Comparison of ENCODE assay signal across 8 mouse cellular contexts in genomic region chr11:76216049-76216540, GRCm38 (mm10). TPM values are rescaled to one million over a fixed set of nuclear protein-coding genes. Genes with fewer than 3 reads are reported as not detected.
DNase-seq lines count a peak whose midpoint lies in the region; ATAC-seq and TF ChIP-seq lines count a peak whose summit lies in the region.

No protein-coding gene starts in this region.

- H3K27me3 ChIP-seq in heart, embryonic 11.5 days (ENCODE audit: control insufficient read depth, insufficient read depth, low read length) = no peaks in the 10 kb centered on the region
- H3K27me3 ChIP-seq in E14TG2a.4 (ENCODE audit: insufficient read depth, low read length) = no peaks in the 10 kb centered on the region
- no peaks in the 10 kb centered on the region for H3K27me3 ChIP-seq in hindbrain, embryonic 11.5 days (ENCODE audit: control insufficient read depth, insufficient read depth, low read length)

- no peak for DNase-seq in heart, postnatal 36 days
- DNase-seq in hindbrain, embryonic 11.5 days (ENCODE audit: low spot score) = no peak
- DNase-seq in left cerebral cortex, adult 11 months (ENCODE audit: low spot score) = no peak
- no peak for DNase-seq in spleen, adult 18-20 months

- intact Hi-C loops in heart, postnatal 36 days (cut with DNase I) = loop anchor here (2.0 kb wide), 2 partner anchors 27 to 37 kb away; partner anchors contain the start of genes Fam57a, Glod4, Mrm3 and Vps53

- no peak overlapping the region for H3K27ac ChIP-seq in heart, embryonic 11.5 days (ENCODE audit: low read depth, low read length)
- no peak overlapping the region for H3K27ac ChIP-seq in hindbrain, embryonic 11.5 days (ENCODE audit: low read depth, low read length)
- H3K27ac ChIP-seq in macrophage = no peak overlapping the region

- H3K4me1 ChIP-seq in heart, embryonic 11.5 days (ENCODE audit: control insufficient read depth, insufficient read depth, low read length) = peaks cover 5% of the 10 kb centered on the region
- peaks cover 53% of the 10 kb centered on the region for H3K4me1 ChIP-seq in E14TG2a.4 (replicated peaks; ENCODE audit: low read depth, low read length)
- H3K4me1 ChIP-seq in hindbrain, embryonic 11.5 days (replicated peaks; ENCODE audit: control insufficient read depth, insufficient read depth, low read length) = no peaks in the 10 kb centered on the region; the same call in 1 of the 2 replicates

- H3K9ac ChIP-seq in heart, embryonic 11.5 days (ENCODE audit: low read depth, low read length) = no peak overlapping the region
- no peak overlapping the region; the same call in 1 of the 2 replicates for H3K9ac ChIP-seq in hindbrain, embryonic 11.5 days (ENCODE audit: low read depth, low read length)

- H3K36me3 ChIP-seq in heart, embryonic 11.5 days (ENCODE audit: control insufficient read depth, insufficient read depth, low read length) = peaks cover 19% of the 10 kb centered on the region
- H3K36me3 ChIP-seq in E14TG2a.4 (ENCODE audit: insufficient read depth, low read length) (peaks cover 77% of the 10 kb centered on the region), macrophage (ENCODE audit: inconsistent target) (peaks cover 17% of the 10 kb centered on the region)
- H3K36me3 ChIP-seq in hindbrain, embryonic 11.5 days (ENCODE audit: control insufficient read depth, insufficient read depth, low read length) = peaks cover 11% of the 10 kb centered on the region; the same call in 1 of the 2 replicates

- peak overlapping the region; percentile 82 for H3K4me3 ChIP-seq in heart, embryonic 11.5 days (ENCODE audit: low read depth, low read length)
- H3K4me3 ChIP-seq in E14TG2a.4 (replicated peaks; ENCODE audit: low read length) = peak overlapping the region; percentile 96
- peak overlapping the region; percentile 70 for H3K4me3 ChIP-seq in hindbrain, embryonic 11.5 days (ENCODE audit: low read depth, low read length)
- H3K4me3 ChIP-seq in macrophage (ENCODE audit: inconsistent target) = peak overlapping the region; percentile 78; the same call in 1 of the 2 replicates

- H3K9me3 ChIP-seq in heart, embryonic 11.5 days (replicated peaks; ENCODE audit: control insufficient read depth, low read length) = no peaks in the 10 kb centered on the region
- no peaks in the 10 kb centered on the region for H3K9me3 ChIP-seq in E14TG2a.4 (ENCODE audit: low read length)
- H3K9me3 ChIP-seq in hindbrain, embryonic 11.5 days (ENCODE audit: control insufficient read depth, low read length) = no peaks in the 10 kb centered on the region

- no peak for ATAC-seq in heart, embryonic 11.5 days (replicated peaks; ENCODE audit: insufficient number of reproducible peaks, low FRiP score, low TSS enrichment)
- ATAC-seq in hindbrain, embryonic 11.5 days (ENCODE audit: low FRiP score) = no peak
- ATAC-seq in granulocyte monocyte progenitor cell, adult 5-6 weeks (replicated peaks; ENCODE audit: poor library complexity, severe bottlenecking) = no peak

- TF ChIP-seq CTCF in E14TG2a.4 (conservative IDR thresholded peaks at IDR 0.05; ENCODE audit: low read length) = no peak

- H3K4me2 ChIP-seq in heart, embryonic 11.5 days = peak overlapping the region; percentile 79
- peak overlapping the region; percentile 55; the same call in 1 of the 2 replicates for H3K4me2 ChIP-seq in hindbrain, embryonic 11.5 days (replicated peaks; ENCODE audit: low read depth, low read length)

- no peaks in the 10 kb centered on the region for H3K79me2 ChIP-seq in macrophage (ENCODE audit: inconsistent target)

- 92% methylated on average over 5 of the region's 5 CpGs for WGBS in heart, embryonic 11.5 days (ENCODE audit: insufficient replicate concordance)
- 95% methylated on average over 5 of the region's 5 CpGs for WGBS in hindbrain, embryonic 11.5 days
- 81% methylated on average over 5 of the region's 5 CpGs for WGBS in macrophage (ENCODE audit: missing documents)

RNA-seq across cellular contexts. Expression of gene Dbil5, which starts 1.3 kb away (rescaled TPM):
- polyA plus RNA-seq in heart, embryonic 11.5 days (2014; fragmentation: Nextera tagmentation; extraction: Ambion mirVana) = 0.99 and 1.3 TPM in 2 replicates
- total RNA-seq in heart, postnatal 36 days (2021) = under 1 TPM in 1 of 2 experiments, not detected in 1; 0.49 TPM
- 0.66 TPM in 1 of 2 replicates, not detected in the other for polyA plus RNA-seq in hindbrain, embryonic 11.5 days (2014; fragmentation: Nextera tagmentation; extraction: Ambion mirVana)
- total RNA-seq in macrophage (2018; cell fraction: chromatin; rRNA removed) = 1 to 10 TPM in 1 of 26 experiments, not detected in 25; 1.8 TPM
- total RNA-seq in macrophage (2018; cell fraction: cytosol; rRNA removed) = under 1 TPM in 17 of 26 experiments, not detected in 9; 0.19 to 0.99 (median 0.47) TPM
- not detected for total RNA-seq in macrophage (2018; cell fraction: nucleus; rRNA removed)
- not detected in 3 replicates for polyA plus RNA-seq in macrophage (2018)
- not detected in 2 replicates for total RNA-seq in granulocyte monocyte progenitor cell, adult 5-6 weeks (2014; fragmentation: Nextera tagmentation)
- total RNA-seq in granulocyte monocyte progenitor cell, adult 5-6 weeks (2017) = not detected in 2 replicates

RNA-seq across cellular contexts. Expression of gene Gemin4, which starts 1.4 kb away (rescaled TPM):
- polyA plus RNA-seq in heart, embryonic 11.5 days (2014; fragmentation: Nextera tagmentation; extraction: Ambion mirVana) = 25.8 and 34.8 TPM in 2 replicates
- 1 to 10 TPM; 2.3 to 4.5 TPM for total RNA-seq in heart, postnatal 36 days (2021)
- 31.4 and 36.8 TPM in 2 replicates for polyA plus RNA-seq in hindbrain, embryonic 11.5 days (2014; fragmentation: Nextera tagmentation; extraction: Ambion mirVana)
- 10 to 100 TPM in 4 of 26 experiments, 1 to 10 TPM in 15, under 1 TPM in 6, not detected in 1; 0.44 to 14.6 (median 2.6) TPM for total RNA-seq in macrophage (2018; cell fraction: chromatin; rRNA removed)
- total RNA-seq in macrophage (2018; cell fraction: cytosol; rRNA removed) = 10 to 100 TPM in 1 of 26 experiments, 1 to 10 TPM in 25; 1.6 to 11.1 (median 3.3) TPM
- 10 to 100 TPM in 2 of 26 experiments, 1 to 10 TPM in 23, not detected in 1; 1.1 to 14.3 (median 2.4) TPM for total RNA-seq in macrophage (2018; cell fraction: nucleus; rRNA removed)
- 3.1 to 12.0 TPM (median 3.1 TPM) in 3 replicates for polyA plus RNA-seq in macrophage (2018)
- 21.6 and 21.9 TPM in 2 replicates for total RNA-seq in granulocyte monocyte progenitor cell, adult 5-6 weeks (2014; fragmentation: Nextera tagmentation)
- 18.2 and 19.1 TPM in 2 replicates for total RNA-seq in granulocyte monocyte progenitor cell, adult 5-6 weeks (2017)

RNA-seq across cellular contexts. Expression of gene Mrm3, which starts 27.4 kb away (rescaled TPM):
- polyA plus RNA-seq in heart, embryonic 11.5 days (2014; fragmentation: Nextera tagmentation; extraction: Ambion mirVana) = 21.1 and 21.6 TPM in 2 replicates
- total RNA-seq in heart, postnatal 36 days (2021) = 10 to 100 TPM; 20.5 to 27.9 TPM
- 21.9 and 22.4 TPM in 2 replicates for polyA plus RNA-seq in hindbrain, embryonic 11.5 days (2014; fragmentation: Nextera tagmentation; extraction: Ambion mirVana)
- 10 to 100 TPM in 2 of 26 experiments, 1 to 10 TPM in 23, not detected in 1; 1.1 to 11.3 (median 4.1) TPM for total RNA-seq in macrophage (2018; cell fraction: chromatin; rRNA removed)
- total RNA-seq in macrophage (2018; cell fraction: cytosol; rRNA removed) = 1 to 10 TPM; 1.4 to 6.2 (median 3.9) TPM
- 10 to 100 TPM in 2 of 26 experiments, 1 to 10 TPM in 22, under 1 TPM in 2; 0.69 to 14.2 (median 2.4) TPM for total RNA-seq in macrophage (2018; cell fraction: nucleus; rRNA removed)
- 3.0 to 9.3 TPM (median 4.1 TPM) in 3 replicates for polyA plus RNA-seq in macrophage (2018)
- total RNA-seq in granulocyte monocyte progenitor cell, adult 5-6 weeks (2014; fragmentation: Nextera tagmentation) = 19.7 and 26.3 TPM in 2 replicates
- total RNA-seq in granulocyte monocyte progenitor cell, adult 5-6 weeks (2017) = 28.5 and 30.5 TPM in 2 replicates

RNA-seq across cellular contexts. Expression of gene Glod4, which starts 27.4 kb away (rescaled TPM):
- 128 TPM in 2 replicates for polyA plus RNA-seq in heart, embryonic 11.5 days (2014; fragmentation: Nextera tagmentation; extraction: Ambion mirVana)
- total RNA-seq in heart, postnatal 36 days (2021) = 10 to 100 TPM; 39.4 to 40.1 TPM
- 132 and 140 TPM in 2 replicates for polyA plus RNA-seq in hindbrain, embryonic 11.5 days (2014; fragmentation: Nextera tagmentation; extraction: Ambion mirVana)
- 10 to 100 TPM in 16 of 26 experiments, 1 to 10 TPM in 10; 2.9 to 26.9 (median 12.6) TPM for total RNA-seq in macrophage (2018; cell fraction: chromatin; rRNA removed)
- total RNA-seq in macrophage (2018; cell fraction: cytosol; rRNA removed) = 10 to 100 TPM; 27.9 to 51.3 (median 38.2) TPM
- 10 to 100 TPM in 21 of 26 experiments, 1 to 10 TPM in 5; 5.9 to 27.3 (median 13.1) TPM for total RNA-seq in macrophage (2018; cell fraction: nucleus; rRNA removed)
- polyA plus RNA-seq in macrophage (2018) = 50.3 to 72.9 TPM (median 66.8 TPM) in 3 replicates
- total RNA-seq in granulocyte monocyte progenitor cell, adult 5-6 weeks (2014; fragmentation: Nextera tagmentation) = 69.2 and 126 TPM in 2 replicates
- 302 and 358 TPM in 2 replicates for total RNA-seq in granulocyte monocyte progenitor cell, adult 5-6 weeks (2017)

RNA-seq across cellular contexts. Expression of gene Fam57a, which starts 36.6 kb away (rescaled TPM):
- 31.2 and 35.8 TPM in 2 replicates for polyA plus RNA-seq in heart, embryonic 11.5 days (2014; fragmentation: Nextera tagmentation; extraction: Ambion mirVana)
- 1 to 10 TPM; 2.5 to 3.0 TPM for total RNA-seq in heart, postnatal 36 days (2021)
- 31.9 and 33.2 TPM in 2 replicates for polyA plus RNA-seq in hindbrain, embryonic 11.5 days (2014; fragmentation: Nextera tagmentation; extraction: Ambion mirVana)
- 1 to 10 TPM in 21 of 26 experiments, under 1 TPM in 3, not detected in 2; 0.27 to 4.7 (median 1.9) TPM for total RNA-seq in macrophage (2018; cell fraction: chromatin; rRNA removed)
- total RNA-seq in macrophage (2018; cell fraction: cytosol; rRNA removed) = 1 to 10 TPM; 1.4 to 3.5 (median 2.4) TPM
- total RNA-seq in macrophage (2018; cell fraction: nucleus; rRNA removed) = 1 to 10 TPM in 24 of 26 experiments, under 1 TPM in 2; 0.64 to 9.2 (median 2.4) TPM
- 1.5 to 6.1 TPM (median 2.5 TPM) in 3 replicates for polyA plus RNA-seq in macrophage (2018)
- 1.2 and 5.6 TPM in 2 replicates for total RNA-seq in granulocyte monocyte progenitor cell, adult 5-6 weeks (2014; fragmentation: Nextera tagmentation)
- 0.17 and 2.7 TPM in 2 replicates for total RNA-seq in granulocyte monocyte progenitor cell, adult 5-6 weeks (2017)
